Mouse (Mus musculus) hindbrain, postnatal 0 days (tissue): ENCODE measurements at regions not wholly inside any gene's neighbourhood (a gene's known extent, or its start where the extent isn't known, plus 50 kb on each side); places are given as distances from the start of the nearest gene placed in this dataset.

Source experiments
- ATAC-seq: fragments of 200-750 bp; cut with Nextera tagmentation; 2 replicates; pipeline ENCODE4 v1.8.0; 2017; ENCODE audit warnings: mild to moderate bottlenecking, moderate TSS enrichment, moderate library complexity
- DNase-seq: peaks from one replicate; pipeline ENCODE4 v3.0.0-alpha.2; 2015; ENCODE audit warnings: low spot score
- H3K27ac ChIP-seq: fragments of 300-500 bp; sonication (generic); 2 replicates; pipeline ENCODE4 v1.5.1; 2014; ENCODE audit warnings: mild to moderate bottlenecking
- H3K27me3 ChIP-seq: fragments of 300-500 bp; sonication (generic); 2 replicates; pipeline ENCODE4 v1.6.1; 2014; ENCODE audit warnings: low read length, mixed read lengths; ENCODE audit not compliant: insufficient read depth
- H3K36me3 ChIP-seq: fragments of 300-500 bp; sonication (generic); 2 replicates; pipeline ENCODE4 v1.6.1; 2014; ENCODE audit warnings: low read length, mixed read lengths; ENCODE audit not compliant: insufficient read depth
- H3K4me1 ChIP-seq: fragments of 300-500 bp; sonication (generic); 2 replicates; pipeline ENCODE4 v1.6.1; 2014; ENCODE audit warnings: antibody characterized with exemption, low read length, mixed read lengths; ENCODE audit not compliant: insufficient read depth
- H3K4me2 ChIP-seq: fragments of 300-500 bp; sonication (generic); 2 replicates; pipeline ENCODE4 v1.6.1; 2014; ENCODE audit warnings: low read depth, mild to moderate bottlenecking, low read length, moderate library complexity, mixed read lengths
- H3K4me3 ChIP-seq: fragments of 300-500 bp; sonication (generic); 2 replicates; pipeline ENCODE4 v1.5.1; 2014; ENCODE audit warnings: low read length
- H3K9ac ChIP-seq: fragments of 300-500 bp; sonication (generic); replicated peaks from 2 replicates; pipeline ENCODE4 v1.6.1; 2014; ENCODE audit warnings: mild to moderate bottlenecking, low read length, moderate library complexity, mixed read lengths
- H3K9me3 ChIP-seq: fragments of 300-500 bp; sonication (generic); 2 replicates; pipeline ENCODE4 v1.6.1; 2016; ENCODE audit warnings: low read length, mixed read lengths
- CTCF ChIP-seq: IDR thresholded peaks from 2 replicates; pipeline ENCODE4 v1.5.1; 2016; ENCODE audit warnings: antibody characterized with exemption, control low read depth, low read depth
- WGBS: fragments of 180-500 bp; shearing (Covaris S2); extraction: QIAGEN DNeasy Blood & Tissue Kit; methylation state at CpG from one replicate; pipeline ENCODE4 v1.1.7; 2014; 5-methylcytosine and 5-hydroxymethylcytosine counted together

GRCm38 (mm10) chr10:60943074-60943473 lies 111.7 kb upstream of the Unc5b start:
- no peak overlapping the region for H3K4me3 ChIP-seq
- H3K4me1 ChIP-seq, result no peaks in the 10 kb centered on the region
- no peaks in the 10 kb centered on the region for H3K36me3 ChIP-seq
- no peaks in the 10 kb centered on the region for H3K9me3 ChIP-seq
- H3K4me2 ChIP-seq, result no peak overlapping the region
- ATAC-seq, result no peak
- 89% methylated on average over 6 of the region's 6 CpGs for WGBS
- no peak overlapping the region for H3K27ac ChIP-seq
- DNase-seq, result no peak
- H3K9ac ChIP-seq, result no peak overlapping the region
- no peak for TF ChIP-seq CTCF
- H3K27me3 ChIP-seq, result no peaks in the 10 kb centered on the region

- no peak overlapping the region for H3K9ac ChIP-seq
- ATAC-seq (no peak), DNase-seq (no peak)
- no peak overlapping the region for H3K27ac ChIP-seq
- no peaks in the 10 kb centered on the region for H3K36me3 ChIP-seq
- H3K4me1 ChIP-seq, result peaks cover 10% of the 10 kb centered on the region; the same call in 1 of the 2 replicates
- no peaks in the 10 kb centered on the region for H3K9me3 ChIP-seq
- H3K4me2 ChIP-seq, result no peak overlapping the region
- no peak for TF ChIP-seq CTCF
- WGBS, result 91% methylated on average over 10 of the region's 10 CpGs
- no peak overlapping the region for H3K4me3 ChIP-seq
- H3K27me3 ChIP-seq, result no peaks in the 10 kb centered on the region
Measured at GRCm38 (mm10) chr10:60938749-60939148, 107.4 kb upstream of the Unc5b start.

- H3K9ac ChIP-seq, result no peak overlapping the region
- H3K27me3 ChIP-seq, result no peaks in the 10 kb centered on the region
- peaks cover 10% of the 10 kb centered on the region; the same call in 1 of the 2 replicates for H3K4me1 ChIP-seq
- H3K27ac ChIP-seq, result no peak overlapping the region
- no peak for TF ChIP-seq CTCF
- no peaks in the 10 kb centered on the region for H3K36me3 ChIP-seq
- ATAC-seq (peak; percentile 65), DNase-seq (peak; percentile 67)
- H3K4me2 ChIP-seq, result no peak overlapping the region
- no peak overlapping the region for H3K4me3 ChIP-seq
- WGBS, result 24% methylated on average over 7 of the region's 7 CpGs
- H3K9me3 ChIP-seq, result no peaks in the 10 kb centered on the region
Measured at GRCm38 (mm10) chr10:60937517-60937866, 106.1 kb upstream of the Unc5b start.

- DNase-seq, result peak; percentile 24
- H3K4me3 ChIP-seq, result no peak overlapping the region
- ATAC-seq, result peak; percentile 44
- no peaks in the 10 kb centered on the region for H3K27me3 ChIP-seq
- no peak overlapping the region for H3K27ac ChIP-seq
- TF ChIP-seq CTCF, result no peak
- 21% methylated on average over 13 of the region's 13 CpGs for WGBS
- H3K36me3 ChIP-seq, result no peaks in the 10 kb centered on the region
- H3K9ac ChIP-seq, result no peak overlapping the region
- no peak overlapping the region for H3K4me2 ChIP-seq
- H3K4me1 ChIP-seq, result peaks cover 10% of the 10 kb centered on the region; the same call in 1 of the 2 replicates
- H3K9me3 ChIP-seq, result no peaks in the 10 kb centered on the region
Measured at GRCm38 (mm10) chr10:60936659-60937516, 105.5 kb upstream of the Unc5b start.

GRCm38 (mm10) chr10:60934297-60935286 lies 103.2 kb upstream of the Unc5b start:
- WGBS, result 51% methylated on average over 13 of the region's 13 CpGs
- Histone ChIP-seq H3K27me3 (no peaks in the 10 kb centered on the region), H3K4me1 (peaks cover 10% of the 10 kb centered on the region; the same call in 1 of the 2 replicates), H3K9ac (no peak overlapping the region), H3K4me2 (no peak overlapping the region), H3K36me3 (no peaks in the 10 kb centered on the region), H3K27ac (no peak overlapping the region), H3K4me3 (no peak overlapping the region), H3K9me3 (no peaks in the 10 kb centered on the region)
- DNase-seq (peak; percentile 50), ATAC-seq (0 out of 2 replicates have a peak, but pooled peaks have one; percentile 30)
- TF ChIP-seq CTCF, result no peak

GRCm38 (mm10) chr10:60933891-60934290 lies 102.5 kb upstream of the Unc5b start:
- no peak for DNase-seq
- WGBS, result 22% methylated on average over 7 of the region's 7 CpGs
- no peaks in the 10 kb centered on the region for H3K9me3 ChIP-seq
- H3K4me2 ChIP-seq, result no peak overlapping the region
- H3K4me1 ChIP-seq, result peaks cover 10% of the 10 kb centered on the region; the same call in 1 of the 2 replicates
- no peaks in the 10 kb centered on the region for H3K36me3 ChIP-seq
- no peak overlapping the region for H3K9ac ChIP-seq
- no peak overlapping the region for H3K4me3 ChIP-seq
- H3K27ac ChIP-seq, result no peak overlapping the region
- no peaks in the 10 kb centered on the region for H3K27me3 ChIP-seq
- ATAC-seq, result no peak
- TF ChIP-seq CTCF, result no peak
